Mouse (Mus musculus) C2C12 (cell line): ENCODE results near the gene Prune1.

Experiments used
- CTCF ChIP-seq: IDR thresholded peaks from one replicate; pipeline ENCODE4 v1.5.1; 2011; ENCODE audit not compliant: control insufficient read depth, insufficient read depth, insufficient read length
- USF1 ChIP-seq: IDR thresholded peaks from one replicate; pipeline ENCODE4 v1.6.1; 2011; ENCODE audit warnings: low read depth, mild to moderate bottlenecking, control low read depth, moderate library complexity

DNA sequence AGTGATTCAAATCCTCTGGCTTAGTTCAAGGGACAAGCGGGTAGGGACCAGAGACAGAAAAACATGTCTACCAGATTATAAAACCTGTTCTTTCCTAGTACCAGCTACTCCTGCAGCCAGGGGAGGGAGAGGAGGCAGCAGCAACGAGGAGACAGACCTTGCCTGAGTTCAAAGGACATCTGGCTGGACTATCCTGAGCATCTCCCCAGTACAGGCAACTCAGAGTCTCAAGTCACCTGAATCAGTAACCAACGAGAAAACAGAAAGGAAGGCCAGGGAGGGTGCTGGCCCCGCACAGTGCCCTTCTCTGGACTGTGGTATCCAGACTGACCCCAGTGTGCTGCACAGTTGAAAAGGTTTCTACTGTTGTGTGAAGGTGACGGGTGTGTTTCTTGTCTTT lies 24.9 kb downstream of the Prune1 start:
- TF ChIP-seq CTCF (no peak), USF1 (no peak)
